Mouse (Mus musculus): ENCODE results near the gene Cfap299.
A peak's percentile ranks its signal among the peaks of the same experiment; 100 is the strongest.

Gene Cfap299

GRCm38 (mm10) chr5:98613511-98613910 is 284.4 kb downstream of the Cfap299 start:
- DNase-seq (ENCODE audit: low read depth, low spot score) = no peak

DNA sequence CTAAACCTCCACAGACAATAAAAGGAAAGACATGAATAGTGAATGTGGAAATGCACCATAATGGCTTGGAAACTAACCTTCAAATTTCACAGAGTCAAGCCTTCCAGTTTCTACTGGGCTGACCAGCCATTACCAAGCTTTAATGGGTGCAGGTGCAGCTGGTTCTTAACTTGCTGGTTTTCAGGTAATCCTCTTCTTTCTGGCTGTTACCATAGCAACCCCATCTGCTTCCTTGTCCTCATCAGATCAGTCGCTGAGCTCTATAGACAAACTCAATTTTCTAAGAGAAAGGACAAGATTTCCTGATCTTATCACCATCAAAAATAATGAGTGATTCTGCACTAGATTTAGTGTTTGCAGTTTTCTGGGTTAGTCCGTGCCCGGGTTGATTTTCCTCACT is 287.8 kb downstream of the Cfap299 start:
- no peak for DNase-seq (ENCODE audit: low read depth, low spot score)

DNA sequence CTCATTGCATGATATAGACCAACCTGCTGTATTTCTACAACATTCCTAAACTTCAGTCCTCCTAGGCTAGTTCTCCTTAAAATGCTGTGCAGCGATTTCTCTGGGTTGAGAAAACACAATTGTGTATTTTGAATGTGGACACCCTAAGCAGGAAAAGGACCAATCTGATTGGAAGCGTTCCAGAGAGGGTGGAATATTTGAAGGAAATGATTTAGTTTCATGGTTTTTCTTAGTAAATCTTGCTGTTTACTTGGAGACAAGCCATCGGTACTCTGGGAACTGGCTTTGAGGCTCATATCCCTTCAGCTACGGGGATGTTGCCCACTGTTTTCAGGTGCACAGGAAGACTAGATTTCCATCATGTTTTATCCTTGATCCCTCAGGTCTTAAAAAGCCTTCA is 288.3 kb downstream of the Cfap299 start:
- no peak for DNase-seq (ENCODE audit: low read depth, low spot score)

GRCm38 (mm10) chr5:98650345-98650744 is 321.2 kb downstream of the Cfap299 start:
- no peak for DNase-seq (ENCODE audit: low read depth, low spot score)

- DNase-seq (ENCODE audit: low read depth, low spot score) = no peak
Observed at GRCm38 (mm10) chr5:98651049-98651448, 321.9 kb downstream of the Cfap299 start.

DNA sequence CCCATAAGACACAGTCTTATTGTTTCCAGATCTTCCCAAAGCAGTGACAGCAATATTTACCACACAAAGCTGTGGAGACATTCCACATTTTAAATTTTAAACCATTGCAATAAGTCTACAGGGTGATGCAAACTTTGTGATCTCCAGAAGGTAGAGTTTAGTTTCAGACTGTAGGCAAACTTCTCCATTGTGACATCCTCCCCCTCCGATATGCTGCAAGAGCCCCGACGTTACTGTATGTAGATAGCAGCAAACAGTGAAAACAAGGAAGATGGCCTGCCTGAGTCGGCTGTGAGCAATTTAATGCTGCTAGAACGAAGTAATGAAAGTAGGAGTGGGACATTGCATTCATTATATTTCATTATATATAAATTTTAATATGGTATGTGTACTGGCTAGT is 359.1 kb downstream of the Cfap299 start:
- DNase-seq (ENCODE audit: low read depth, low spot score) = no peak

DNA sequence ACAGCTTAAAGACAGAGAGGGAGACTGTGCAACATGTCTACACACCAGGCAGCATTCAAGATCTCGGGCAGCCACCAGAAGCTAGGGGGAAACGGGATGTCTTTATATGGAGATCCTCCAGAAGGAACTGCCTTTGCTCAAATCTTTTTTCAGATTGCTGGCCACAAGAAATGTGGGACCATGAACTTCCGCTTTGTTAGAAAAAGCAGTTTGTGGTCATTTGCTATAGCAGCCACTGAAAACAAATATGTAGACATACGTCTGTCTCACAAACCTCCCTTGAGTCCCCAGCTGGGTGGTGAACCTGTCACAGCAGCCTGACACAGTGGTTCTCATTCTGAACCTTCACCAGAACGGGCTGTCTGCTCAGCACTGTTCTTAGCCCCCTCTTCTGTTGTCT is 363.0 kb downstream of the Cfap299 start:
- no peak for DNase-seq (ENCODE audit: low read depth, low spot score)

DNA sequence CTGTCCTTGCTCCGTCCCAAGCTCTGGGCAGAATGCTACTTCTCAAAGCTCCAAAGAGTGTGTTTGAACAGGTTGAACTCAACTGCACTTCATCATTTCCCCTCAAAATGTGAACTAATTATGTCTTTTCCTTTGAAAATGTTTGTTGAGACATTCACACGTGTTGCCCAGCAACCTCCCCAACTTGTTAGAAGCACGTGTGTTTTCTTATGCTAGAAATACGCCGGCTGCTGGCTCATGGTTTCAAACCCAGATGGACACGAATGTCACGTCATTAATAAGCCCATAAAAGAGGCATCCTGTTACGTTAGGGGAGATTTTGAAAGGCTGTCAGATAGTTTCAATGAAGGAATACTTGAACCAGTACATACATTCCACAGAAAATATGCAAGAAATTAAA is 367.2 kb downstream of the Cfap299 start:
- DNase-seq (ENCODE audit: low read depth, low spot score) = no peak

GRCm38 (mm10) chr5:98703963-98704362 is 374.9 kb downstream of the Cfap299 start:
- no peak for DNase-seq (ENCODE audit: low read depth, low spot score)

DNA sequence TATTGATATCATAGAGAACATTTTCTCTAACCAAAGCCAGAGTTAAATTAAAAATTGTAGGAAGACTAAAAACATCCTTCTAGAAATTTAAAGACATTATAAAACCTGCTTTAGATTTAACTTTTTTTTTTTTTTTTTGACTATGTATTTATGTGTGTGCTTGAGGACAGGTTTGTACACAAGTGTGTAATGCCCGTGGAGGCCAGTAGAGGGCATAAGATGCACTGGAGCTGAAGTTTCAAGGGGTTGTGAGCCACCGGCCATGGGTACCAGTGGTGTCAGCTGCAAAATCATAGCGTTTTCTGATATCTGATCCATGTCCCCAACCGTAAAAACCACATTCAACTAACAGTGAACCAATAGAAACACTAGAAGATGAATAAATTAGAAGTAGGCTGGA is 377.5 kb downstream of the Cfap299 start:
- DNase-seq (ENCODE audit: low read depth, low spot score) = peak; percentile 15

DNA sequence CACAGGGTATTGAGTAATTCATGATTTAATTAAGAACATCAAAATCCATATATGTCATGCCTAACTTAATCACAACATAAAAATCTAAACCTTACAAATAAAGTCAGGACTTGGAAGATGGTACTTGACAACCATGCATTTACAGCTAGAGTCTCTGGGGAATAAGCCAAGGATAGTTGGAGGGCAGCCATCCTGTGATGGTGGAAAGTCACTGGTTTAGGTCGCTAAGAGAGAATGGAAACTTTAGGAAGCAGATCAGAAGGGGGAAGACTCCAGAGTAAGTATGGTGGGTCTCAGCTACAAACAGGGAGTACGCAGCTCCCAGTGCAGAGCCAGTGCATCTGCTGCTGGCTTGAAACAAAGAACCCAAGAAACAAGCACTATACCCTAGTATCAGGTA is 386.3 kb downstream of the Cfap299 start:
- DNase-seq (ENCODE audit: low read depth, low spot score) = no peak

- no peak for DNase-seq (ENCODE audit: low read depth, low spot score)
Observed at GRCm38 (mm10) chr5:98732157-98733009, 403.3 kb downstream of the Cfap299 start.

- DNase-seq (ENCODE audit: low read depth, low spot score) = no peak
Observed at GRCm38 (mm10) chr5:98733010-98733399, 403.9 kb downstream of the Cfap299 start.

- no peak for DNase-seq (ENCODE audit: low read depth, low spot score)
Observed at GRCm38 (mm10) chr5:98761858-98762652, 433.0 kb downstream of the Cfap299 start.

GRCm38 (mm10) chr5:98778588-98778987 is 449.5 kb downstream of the Cfap299 start:
- DNase-seq (ENCODE audit: low read depth, low spot score) = no peak

DNA sequence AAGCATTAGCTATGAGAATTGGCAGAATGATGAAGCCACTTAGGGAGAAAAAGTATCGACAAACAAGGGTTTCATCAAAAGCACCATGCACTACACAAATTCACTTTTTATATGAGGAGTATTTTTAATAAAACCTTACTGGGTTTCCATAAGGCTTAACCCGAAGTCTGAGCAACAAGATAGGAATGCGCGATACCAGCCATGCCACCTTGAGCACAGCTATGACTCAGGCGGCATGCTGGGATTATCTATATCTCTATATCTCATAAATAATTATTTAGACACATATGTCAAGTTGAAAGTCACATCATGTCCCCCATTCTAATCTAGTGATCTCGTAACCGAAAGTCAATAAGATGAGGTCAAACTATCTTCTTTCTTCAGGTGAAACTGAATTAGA is 453.0 kb downstream of the Cfap299 start:
- DNase-seq (ENCODE audit: low read depth, low spot score) = peak; percentile 35

- peak; percentile 19 for DNase-seq (ENCODE audit: low read depth, low spot score)
Observed at GRCm38 (mm10) chr5:98787735-98788134, 458.6 kb downstream of the Cfap299 start.

DNA sequence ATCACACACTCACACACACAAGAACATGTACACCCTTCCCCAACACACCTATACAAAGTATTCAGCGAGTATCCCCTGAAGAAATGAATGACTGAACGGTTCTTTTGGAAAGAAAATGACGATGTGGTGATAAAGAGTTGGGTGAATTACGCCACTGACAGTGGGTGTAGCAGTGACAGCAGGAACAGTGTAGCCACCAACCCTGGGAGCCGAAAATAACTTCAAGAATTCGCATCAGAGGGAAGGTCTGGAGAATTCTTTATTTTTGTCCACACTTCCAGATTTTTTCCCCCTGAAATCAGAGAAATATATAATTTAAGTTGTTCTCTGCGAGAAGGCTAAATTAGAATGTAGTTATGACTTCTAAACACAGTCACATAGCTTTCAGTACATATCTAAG is 459.5 kb downstream of the Cfap299 start:
- no peak for DNase-seq (ENCODE audit: low read depth, low spot score)

DNA sequence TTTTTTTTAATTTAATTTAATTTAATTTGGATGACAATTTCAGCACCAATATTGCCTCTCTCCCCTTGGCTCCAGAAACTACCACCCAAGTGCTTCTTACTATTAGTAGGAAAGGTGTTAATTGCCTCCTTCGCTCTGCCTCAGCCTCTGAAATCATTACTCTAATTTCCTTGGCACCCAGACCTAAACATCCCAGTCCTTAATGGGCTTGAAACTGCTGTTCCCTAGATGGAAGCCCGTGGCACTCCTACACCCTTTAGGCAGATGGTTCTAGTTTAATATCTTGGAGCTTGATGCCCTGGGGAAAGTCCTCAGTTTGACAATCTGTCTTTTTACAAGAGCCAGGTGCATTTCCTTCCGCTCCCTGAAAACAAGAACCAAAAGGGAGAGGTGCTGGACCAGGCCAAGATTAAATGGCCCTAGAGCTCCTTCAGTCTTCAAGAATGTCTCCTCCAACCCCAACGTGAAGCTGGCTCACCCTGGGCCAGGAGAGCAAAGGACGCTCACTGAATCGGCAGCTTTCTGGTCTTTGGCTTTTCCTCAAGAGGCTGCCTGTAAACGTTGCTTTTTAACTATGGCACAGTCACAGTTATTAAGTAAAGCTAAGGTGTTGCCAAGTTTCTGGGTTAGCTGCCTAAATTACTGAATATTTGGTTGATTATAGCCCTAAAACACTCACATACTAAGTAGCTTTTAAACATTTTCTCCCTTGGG is 461.9 kb downstream of the Cfap299 start:
- no peak for DNase-seq (ENCODE audit: low read depth, low spot score)

DNA sequence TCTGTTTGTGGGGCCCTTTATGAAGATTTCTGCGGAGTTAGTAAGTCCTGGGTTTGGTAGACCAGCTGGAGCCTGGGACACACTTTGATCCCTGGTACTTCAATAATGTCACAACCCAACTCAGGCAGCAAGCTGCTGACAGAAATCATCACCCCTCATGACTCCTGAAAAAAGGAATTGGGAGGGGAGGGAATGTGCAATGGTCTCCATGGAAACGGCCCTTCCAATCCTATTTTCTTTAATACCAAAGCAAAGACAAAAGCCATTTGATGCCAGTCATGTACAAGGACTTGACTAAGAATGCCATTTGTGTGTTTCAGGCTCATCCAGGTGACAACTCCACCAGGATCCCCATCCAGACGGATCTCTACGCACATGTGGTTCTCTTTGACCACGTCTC is 472.4 kb downstream of the Cfap299 start:
- DNase-seq (ENCODE audit: low read depth, low spot score) = no peak

GRCm38 (mm10) chr5:98804761-98805160 is 475.7 kb downstream of the Cfap299 start:
- no peak for DNase-seq (ENCODE audit: low read depth, low spot score)

GRCm38 (mm10) chr5:98806492-98806891 is 477.4 kb downstream of the Cfap299 start:
- DNase-seq (ENCODE audit: low read depth, low spot score) = no peak
